Mouse (Mus musculus) inflammation-experienced regulatory T-cells, adult 6 months (primary cell): Measurements from ENCODE around the gene Gm13278. TPM values are rescaled to one million over a fixed set of nuclear protein-coding genes. Genes with fewer than 3 reads are reported as not detected.
A peak's percentile ranks its signal among the peaks of the same experiment; 100 is the strongest.
"Not testable (repeated sequence)": the region's sequence is repeated elsewhere in the genome, so short reads cannot be mapped to it uniquely, and the experiment has no call there.

Source experiments
- ATAC-seq: one replicate; pipeline ENCODE4 v1.8.0; 2017
- polyA plus RNA-seq, 3 experiments: library from polyadenylated mRNA; unstranded; fragments of 100-300 nt; shearing (Covaris generic); gene quantifications; one replicate each; pipeline ENCODE4 v1.2.1; 2017

Gm13278 gene
- polyA plus RNA-seq, 3 experiments from 2014 or later = not detected

- ATAC-seq = not testable (repeated sequence)
Observed at GRCm38 (mm10) chr4:88793936-88794675, 2.8 kb downstream of the Gm13278 start, which contains the start of gene Gm13275. Gene Gm13275, plus strand, starts transcription at chr4:88794487.

GRCm38 (mm10) chr4:88797097-88797496 lies 5.7 kb downstream of the Gm13278 start, which contains the start of gene Gm13279:
Gene Gm13279, plus strand, starts transcription at chr4:88797397.
- not testable (repeated sequence) for ATAC-seq

- ATAC-seq = not testable (repeated sequence)
Observed at GRCm38 (mm10) chr4:88799365-88799764, 8.0 kb downstream of the Gm13278 start, which contains the start of gene Gm13285. Gene Gm13285, plus strand, starts transcription at chr4:88799665.

GRCm38 (mm10) chr4:88802954-88803353 lies 11.6 kb downstream of the Gm13278 start, which contains the start of gene Gm13287:
Gene Gm13287, plus strand, starts transcription at chr4:88803254.
- ATAC-seq = not testable (repeated sequence)

- not testable (repeated sequence) for ATAC-seq
Observed at GRCm38 (mm10) chr4:88805231-88805630, 13.9 kb downstream of the Gm13278 start, which contains the start of gene Gm13288. Gene Gm13288, plus strand, starts transcription at chr4:88805531.

GRCm38 (mm10) chr4:88805761-88806160 lies 14.4 kb downstream of the Gm13278 start:
- not testable (repeated sequence) for ATAC-seq

GRCm38 (mm10) chr4:88815928-88816327 lies 24.6 kb downstream of the Gm13278 start, which contains the start of gene Ifna7:
Gene Ifna7, plus strand, starts transcription at chr4:88816228.
- no peak for ATAC-seq

GRCm38 (mm10) chr4:88819659-88820058 lies 28.3 kb downstream of the Gm13278 start, which contains the start of gene Ifna11:
Gene Ifna11, plus strand, starts transcription at chr4:88819959.
- no peak for ATAC-seq

GRCm38 (mm10) chr4:88822995-88823394 lies 31.6 kb downstream of the Gm13278 start:
- ATAC-seq = peak; percentile 49

- ATAC-seq = not testable (repeated sequence)
Observed at GRCm38 (mm10) chr4:88827116-88827515, 35.8 kb downstream of the Gm13278 start, which contains the start of gene Ifna6. Gene Ifna6, plus strand, starts transcription at chr4:88827416.

GRCm38 (mm10) chr4:88830523-88830922 lies 39.2 kb downstream of the Gm13278 start:
- ATAC-seq = peak; percentile 63

- ATAC-seq = not testable (repeated sequence)
Observed at GRCm38 (mm10) chr4:88835225-88835624, 43.9 kb downstream of the Gm13278 start, which contains the start of gene Ifna5. Gene Ifna5, plus strand, starts transcription at chr4:88835525.

GRCm38 (mm10) chr4:88838828-88839227 lies 47.5 kb downstream of the Gm13278 start:
- peak; percentile 76 for ATAC-seq

- ATAC-seq = no peak
Observed at GRCm38 (mm10) chr4:88840058-88840457, 48.7 kb downstream of the Gm13278 start.

GRCm38 (mm10) chr4:88841438-88841911 lies 50.1 kb downstream of the Gm13278 start, which contains the start of gene Ifna4:
Gene Ifna4, plus strand, starts transcription at chr4:88841861.
- no peak for ATAC-seq

Other genes with a start within 250 kb of the Gm13278 start
- gene Ifna15, start 233.3 kb upstream of the Gm13278 start, polyA plus RNA-seq = not detected
- gene Ifna14, start 219.8 kb upstream of the Gm13278 start, polyA plus RNA-seq = not detected
- not detected for gene Ifna9, start 199.2 kb upstream of the Gm13278 start, polyA plus RNA-seq
- not detected for gene Ifna12, start 188.2 kb upstream of the Gm13278 start, polyA plus RNA-seq
- gene C87499, start 157.1 kb upstream of the Gm13278 start, polyA plus RNA-seq = not detected
- gene Ifna13, start 147.1 kb upstream of the Gm13278 start, polyA plus RNA-seq = not detected
- not detected for gene Ifna16, start 114.6 kb upstream of the Gm13278 start, polyA plus RNA-seq
- not detected for gene Ifna2, start 107.6 kb upstream of the Gm13278 start, polyA plus RNA-seq
- gene Ifnab, start 100.2 kb upstream of the Gm13278 start, polyA plus RNA-seq = not detected
- not detected for gene Gm26566, start 69.7 kb upstream of the Gm13278 start, polyA plus RNA-seq
- gene Klhl9, start 69.1 kb upstream of the Gm13278 start, polyA plus RNA-seq = 10 to 100 TPM; 34.2 to 37.3 (median 35.5) TPM
- not detected for gene Gm13271, start 36.7 kb upstream of the Gm13278 start, polyA plus RNA-seq
- not detected for gene Gm13283, start 31.4 kb upstream of the Gm13278 start, polyA plus RNA-seq
- gene Gm13290, start 17.7 kb upstream of the Gm13278 start, polyA plus RNA-seq = not detected
- not detected for gene Gm13289, start 14.6 kb upstream of the Gm13278 start, polyA plus RNA-seq
- gene Gm13272, start 11.7 kb upstream of the Gm13278 start, polyA plus RNA-seq = not detected
- gene Ifnz, start 9.4 kb upstream of the Gm13278 start, polyA plus RNA-seq = under 1 TPM in 1 of 3 experiments, not detected in 2; 0.58 TPM
- not detected for gene Gm13276, start 5.8 kb upstream of the Gm13278 start, polyA plus RNA-seq
- gene Gm13277, start 2.9 kb upstream of the Gm13278 start, polyA plus RNA-seq = not detected
- gene Gm13275, start 2.9 kb downstream of the Gm13278 start, polyA plus RNA-seq = not detected
- not detected for gene Gm13279, start 5.8 kb downstream of the Gm13278 start, polyA plus RNA-seq
- 1 to 10 TPM in 1 of 3 experiments, under 1 TPM in 1, not detected in 1; 0.39 to 1.6 TPM for gene Gm13285, start 8.1 kb downstream of the Gm13278 start, polyA plus RNA-seq
- not detected for gene Gm13287, start 11.7 kb downstream of the Gm13278 start, polyA plus RNA-seq
- gene Gm13288, start 14.0 kb downstream of the Gm13278 start, polyA plus RNA-seq = not detected
- gene Ifna7, start 24.7 kb downstream of the Gm13278 start, polyA plus RNA-seq = not detected
- gene Ifna11, start 28.4 kb downstream of the Gm13278 start, polyA plus RNA-seq = not detected
- gene Ifna6, start 35.9 kb downstream of the Gm13278 start, polyA plus RNA-seq = not detected
- not detected for gene Ifna5, start 44.0 kb downstream of the Gm13278 start, polyA plus RNA-seq
- gene Ifna4, start 50.3 kb downstream of the Gm13278 start, polyA plus RNA-seq = under 1 TPM in 1 of 3 experiments, not detected in 2; 0.63 TPM
- gene Ifna1, start 58.5 kb downstream of the Gm13278 start, polyA plus RNA-seq = not detected
- not detected for gene Ifne, start 88.7 kb downstream of the Gm13278 start, polyA plus RNA-seq